Mouse (Mus musculus): ENCODE data around the gene Zfp661. TPM values are rescaled to one million over a fixed set of nuclear protein-coding genes. Genes with fewer than 3 reads are reported as not detected.

Zfp661 gene
- polyA plus RNA-seq, 1 experiment: 3.2 TPM

- DNase-seq: no peak
- WGBS: 82% methylated on average over 1 of the region's 1 CpGs
- Histone ChIP-seq H3K4me1 (replicated peaks; ENCODE audit: control insufficient read depth, insufficient read depth, low read length) (no peaks in the 10 kb centered on the region), H3K27ac (ENCODE audit: control insufficient read depth, insufficient read depth, low read length) (no peak overlapping the region), H3K36me3 (ENCODE audit: control insufficient read depth, insufficient read depth, low read length) (no peaks in the 10 kb centered on the region), H3K27me3 (ENCODE audit: control insufficient read depth, insufficient read depth, low read length) (no peaks in the 10 kb centered on the region), H3K4me3 (ENCODE audit: control insufficient read depth, insufficient read depth, low read length) (no peak overlapping the region)
- TF ChIP-seq CTCF (IDR thresholded peaks at IDR 0.05; ENCODE audit: borderline replicate concordance, control insufficient read depth, extremely low read depth, insufficient read depth, low read length, poor library complexity): no peak
- TF ChIP-seq POLR2A (IDR thresholded peaks at IDR 0.05; ENCODE audit: control insufficient read depth, extremely low read depth, insufficient read depth, low read length, poor library complexity): no peak
Observed at GRCm38 (mm10) chr2:127573322-127573721, 13.6 kb downstream of the Zfp661 start.

- Histone ChIP-seq H3K4me3 (ENCODE audit: control insufficient read depth, insufficient read depth, low read length) (no peak overlapping the region), H3K4me1 (replicated peaks; ENCODE audit: control insufficient read depth, insufficient read depth, low read length) (no peaks in the 10 kb centered on the region), H3K36me3 (ENCODE audit: control insufficient read depth, insufficient read depth, low read length) (no peaks in the 10 kb centered on the region), H3K27ac (ENCODE audit: control insufficient read depth, insufficient read depth, low read length) (no peak overlapping the region), H3K27me3 (ENCODE audit: control insufficient read depth, insufficient read depth, low read length) (no peaks in the 10 kb centered on the region)
- no peak for TF ChIP-seq POLR2A (IDR thresholded peaks at IDR 0.05; ENCODE audit: control insufficient read depth, extremely low read depth, insufficient read depth, low read length, poor library complexity)
- peak; percentile 82; the same call in 1 of the 2 replicates for TF ChIP-seq CTCF (IDR thresholded peaks at IDR 0.05; ENCODE audit: borderline replicate concordance, control insufficient read depth, extremely low read depth, insufficient read depth, low read length, poor library complexity)
- 14% methylated on average over 18 of the region's 18 CpGs for WGBS
- DNase-seq: peak; percentile 92
Observed at GRCm38 (mm10) chr2:127559070-127559966, 27.6 kb downstream of the Zfp661 start.

GRCm38 (mm10) chr2:127551078-127551477, 35.8 kb downstream of the Zfp661 start:
- DNase-seq: peak; percentile 16
- no peaks in the 10 kb centered on the region for H3K27me3 ChIP-seq (ENCODE audit: control insufficient read depth, insufficient read depth, low read length)
- H3K27ac ChIP-seq (ENCODE audit: control insufficient read depth, insufficient read depth, low read length): no peak overlapping the region
- 0 out of 2 replicates have a peak, but pooled peaks have one; percentile 16 for TF ChIP-seq CTCF (IDR thresholded peaks at IDR 0.05; ENCODE audit: borderline replicate concordance, control insufficient read depth, extremely low read depth, insufficient read depth, low read length, poor library complexity)
- no peak for TF ChIP-seq POLR2A (IDR thresholded peaks at IDR 0.05; ENCODE audit: control insufficient read depth, extremely low read depth, insufficient read depth, low read length, poor library complexity)
- H3K4me3 ChIP-seq (ENCODE audit: control insufficient read depth, insufficient read depth, low read length): no peak overlapping the region
- H3K36me3 ChIP-seq (ENCODE audit: control insufficient read depth, insufficient read depth, low read length): no peaks in the 10 kb centered on the region
- no peaks in the 10 kb centered on the region for H3K4me1 ChIP-seq (replicated peaks; ENCODE audit: control insufficient read depth, insufficient read depth, low read length)
- 67% methylated on average over 5 of the region's 5 CpGs for WGBS

GRCm38 (mm10) chr2:127550446-127550845, 36.4 kb downstream of the Zfp661 start:
- H3K4me3 ChIP-seq (ENCODE audit: control insufficient read depth, insufficient read depth, low read length): no peak overlapping the region
- no peak for TF ChIP-seq POLR2A (IDR thresholded peaks at IDR 0.05; ENCODE audit: control insufficient read depth, extremely low read depth, insufficient read depth, low read length, poor library complexity)
- no peak for TF ChIP-seq CTCF (IDR thresholded peaks at IDR 0.05; ENCODE audit: borderline replicate concordance, control insufficient read depth, extremely low read depth, insufficient read depth, low read length, poor library complexity)
- WGBS: 91% methylated on average over 1 of the region's 1 CpGs
- DNase-seq: no peak
- no peak overlapping the region for H3K27ac ChIP-seq (ENCODE audit: control insufficient read depth, insufficient read depth, low read length)
- H3K36me3 ChIP-seq (ENCODE audit: control insufficient read depth, insufficient read depth, low read length): no peaks in the 10 kb centered on the region
- no peaks in the 10 kb centered on the region for H3K27me3 ChIP-seq (ENCODE audit: control insufficient read depth, insufficient read depth, low read length)
- no peaks in the 10 kb centered on the region for H3K4me1 ChIP-seq (replicated peaks; ENCODE audit: control insufficient read depth, insufficient read depth, low read length)

GRCm38 (mm10) chr2:127549711-127550110, 37.2 kb downstream of the Zfp661 start:
- H3K36me3 ChIP-seq (ENCODE audit: control insufficient read depth, insufficient read depth, low read length): no peaks in the 10 kb centered on the region
- no peak for DNase-seq
- no peaks in the 10 kb centered on the region for H3K4me1 ChIP-seq (replicated peaks; ENCODE audit: control insufficient read depth, insufficient read depth, low read length)
- no peaks in the 10 kb centered on the region for H3K27me3 ChIP-seq (ENCODE audit: control insufficient read depth, insufficient read depth, low read length)
- H3K27ac ChIP-seq (ENCODE audit: control insufficient read depth, insufficient read depth, low read length): no peak overlapping the region
- H3K4me3 ChIP-seq (ENCODE audit: control insufficient read depth, insufficient read depth, low read length): no peak overlapping the region
- TF ChIP-seq CTCF (IDR thresholded peaks at IDR 0.05; ENCODE audit: borderline replicate concordance, control insufficient read depth, extremely low read depth, insufficient read depth, low read length, poor library complexity) (no peak), POLR2A (IDR thresholded peaks at IDR 0.05; ENCODE audit: control insufficient read depth, extremely low read depth, insufficient read depth, low read length, poor library complexity) (no peak)

- Histone ChIP-seq H3K4me1 (replicated peaks; ENCODE audit: control insufficient read depth, insufficient read depth, low read length) (no peaks in the 10 kb centered on the region), H3K27me3 (ENCODE audit: control insufficient read depth, insufficient read depth, low read length) (no peaks in the 10 kb centered on the region), H3K36me3 (ENCODE audit: control insufficient read depth, insufficient read depth, low read length) (no peaks in the 10 kb centered on the region), H3K4me3 (ENCODE audit: control insufficient read depth, insufficient read depth, low read length) (no peak overlapping the region), H3K27ac (ENCODE audit: control insufficient read depth, insufficient read depth, low read length) (no peak overlapping the region)
- TF ChIP-seq POLR2A (IDR thresholded peaks at IDR 0.05; ENCODE audit: control insufficient read depth, extremely low read depth, insufficient read depth, low read length, poor library complexity): no peak
- TF ChIP-seq CTCF (IDR thresholded peaks at IDR 0.05; ENCODE audit: borderline replicate concordance, control insufficient read depth, extremely low read depth, insufficient read depth, low read length, poor library complexity): no peak
- WGBS: 85% methylated on average over 5 of the region's 5 CpGs
- no peak for DNase-seq
Observed at GRCm38 (mm10) chr2:127548342-127549074, 38.4 kb downstream of the Zfp661 start.
